Mouse (Mus musculus) spleen, adult 2 months (tissue): ENCODE results near the gene Cdh15.

Experiments used
- CTCF ChIP-seq: fragments of 200-500 bp; IDR thresholded peaks from 2 replicates; pipeline ENCODE4 v1.5.1; 2011; ENCODE audit warnings: mild to moderate bottlenecking, inconsistent platforms; ENCODE audit not compliant: insufficient read depth, insufficient read length, insufficient replicate concordance; ENCODE audit errors: extremely low read depth
- POLR2A ChIP-seq: fragments of 200-500 bp; IDR thresholded peaks from 2 replicates; pipeline ENCODE4 v1.6.1; 2011; ENCODE audit warnings: low read depth, low read length, inconsistent platforms

DNA sequence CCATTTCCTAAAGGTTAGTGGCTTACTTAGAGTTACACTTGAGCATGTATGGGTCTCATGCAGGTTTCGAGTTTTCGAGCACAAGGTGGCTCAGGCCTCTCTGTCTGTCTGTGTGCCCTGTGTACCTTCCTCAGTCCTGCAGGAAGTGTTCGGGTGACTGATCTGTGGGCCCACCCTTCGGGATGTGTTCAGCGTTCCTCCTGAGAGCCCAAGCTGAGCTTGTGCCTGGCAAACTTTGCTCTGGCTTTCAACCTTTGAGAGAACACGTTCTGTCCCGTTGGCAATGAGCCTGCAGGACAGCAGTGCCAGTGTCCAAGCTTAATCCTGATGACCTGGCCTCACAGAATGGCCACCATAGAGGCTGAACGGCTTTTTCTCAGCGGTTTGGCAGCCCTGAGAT lies 22.8 kb upstream of the Cdh15 start:
- TF ChIP-seq CTCF (no peak), POLR2A (no peak)
